Comparison of ENCODE assay signal across 1 mouse cellular context in the genomic region with DNA sequence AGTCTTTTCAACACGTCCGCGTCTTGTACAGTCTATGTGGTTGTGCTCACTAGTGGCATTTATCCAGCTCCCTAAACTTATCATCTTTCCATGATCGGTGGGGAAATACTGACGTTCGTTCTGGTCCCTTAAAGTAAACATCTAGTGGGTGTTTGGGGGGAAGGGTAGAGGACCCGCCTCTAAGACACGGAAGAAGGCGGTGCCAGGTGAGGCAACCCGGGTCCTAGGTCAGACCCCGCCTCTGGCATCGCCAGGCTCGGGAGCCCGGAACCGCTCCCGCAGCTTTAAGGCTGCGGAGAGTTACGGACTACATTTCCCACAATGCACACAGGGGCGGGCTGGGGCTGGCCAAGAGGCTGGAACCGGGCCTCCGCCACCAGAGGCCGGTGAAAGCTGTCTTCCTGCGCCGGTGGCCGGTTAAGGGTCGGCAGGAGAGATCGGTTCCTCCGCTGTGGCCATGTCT.
TF ChIP-seq lines count a peak whose summit lies in the region.

A gene (plus strand): TSS at position 348 of the 463 bp plus-strand sequence.

TF ChIP-seq in CH12.LX, 34 proteins besides CTCF, POLR2A, EP300 and RAD21 (continued from another document):
- TF ChIP-seq SIN3A (IDR thresholded peaks at IDR 0.05; ENCODE audit: low read length), result peak; percentile 97
- TF ChIP-seq MAZ (IDR thresholded peaks at IDR 0.05; ENCODE audit: low read depth, low read length), result peak; percentile 87
- no peak for TF ChIP-seq ZC3H11A (IDR thresholded peaks at IDR 0.05; ENCODE audit: low read depth, low read length)
- no peak for TF ChIP-seq USF2 (conservative IDR thresholded peaks at IDR 0.05; ENCODE audit: low read depth, low read length)
- TF ChIP-seq TBP (conservative IDR thresholded peaks at IDR 0.05; ENCODE audit: low read depth, low read length), result no peak; the same call in 1 of the 2 replicates
- peak; percentile 92; the same call in 1 of the 2 replicates for TF ChIP-seq KAT2A (IDR thresholded peaks at IDR 0.05; ENCODE audit: insufficient replicate concordance, low read length)
- 0 out of 2 replicates have a peak, but pooled peaks have one; percentile 47 for TF ChIP-seq UBTF (IDR thresholded peaks at IDR 0.05; ENCODE audit: low read depth, low read length)
- peak; percentile 98 for TF ChIP-seq ELF1 (IDR thresholded peaks at IDR 0.05; ENCODE audit: low read depth, low read length)
- no peak for TF ChIP-seq RCOR1 (conservative IDR thresholded peaks at IDR 0.05; ENCODE audit: low read depth, low read length)
- TF ChIP-seq POLR2AphosphoS2 (IDR thresholded peaks at IDR 0.05; ENCODE audit: low read depth, low read length), result 0 out of 2 replicates have a peak, but pooled peaks have one; percentile 43
- TF ChIP-seq CHD1 (IDR thresholded peaks at IDR 0.05; ENCODE audit: low read depth, low read length), result no peak
- peak; percentile 65 for TF ChIP-seq MEF2A (IDR thresholded peaks at IDR 0.05; ENCODE audit: borderline replicate concordance, low read depth, low read length)
